Mouse (Mus musculus): Measurements from ENCODE around the gene Vangl1. TPM values are rescaled to one million over a fixed set of nuclear protein-coding genes. Genes with fewer than 3 reads are reported as not detected.
"Not testable (repeated sequence)": the region's sequence is repeated elsewhere in the genome, so short reads cannot be mapped to it uniquely, and the experiment has no call there.

Vangl1 gene
- polyA plus RNA-seq, 1 experiment from 2014 or later, result 21.4 TPM

DNA sequence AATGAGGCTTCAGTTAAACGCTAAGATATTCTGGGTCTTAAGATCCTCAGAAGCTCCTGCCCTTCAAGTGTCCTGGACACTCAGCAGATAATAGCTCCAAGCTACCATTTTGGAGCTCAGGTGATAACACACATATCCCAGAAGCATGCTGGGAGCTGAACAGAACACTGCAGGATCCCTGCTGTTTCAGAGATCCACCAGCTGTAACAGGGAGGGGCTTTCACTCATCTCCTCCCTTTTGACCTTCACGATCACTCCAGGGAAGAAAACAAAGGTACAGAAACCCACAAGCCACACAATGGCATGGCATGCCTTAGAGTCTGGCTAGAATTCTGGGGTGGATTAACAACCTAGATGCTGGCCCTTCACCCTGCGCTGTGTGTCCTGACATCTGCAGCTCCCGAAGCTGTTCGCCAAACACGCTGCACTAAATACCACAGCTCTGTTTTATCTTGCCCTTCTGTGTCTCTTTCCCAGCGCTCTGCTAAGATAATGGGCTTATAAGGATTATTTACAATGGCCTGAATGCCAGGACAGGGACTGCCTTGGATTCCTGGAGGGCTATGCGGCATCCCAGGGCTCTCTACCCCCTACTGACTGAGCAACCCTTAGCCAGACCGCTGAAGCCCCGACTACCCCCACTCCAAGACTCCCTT lies 36.8 kb downstream of the Vangl1 start:
- no peak overlapping the region for H3K27ac ChIP-seq
- H3K9me3 ChIP-seq, result no peaks in the 10 kb centered on the region
- ATAC-seq (ENCODE audit: borderline replicate concordance, extremely low read depth, low FRiP score, low TSS enrichment), result no peak
- 0 out of 2 replicates have a peak, but pooled peaks cover 3% of the 10 kb centered on the region for H3K27me3 ChIP-seq
- WGBS, result 37% methylated on average over 10 of the region's 10 CpGs
- no peak overlapping the region for H3K4me3 ChIP-seq
- H3K4me2 ChIP-seq, result no peak overlapping the region
- peaks cover 41% of the 10 kb centered on the region for H3K4me1 ChIP-seq
- H3K36me3 ChIP-seq, result peaks cover 16% of the 10 kb centered on the region
- no peak overlapping the region for H3K9ac ChIP-seq

DNA sequence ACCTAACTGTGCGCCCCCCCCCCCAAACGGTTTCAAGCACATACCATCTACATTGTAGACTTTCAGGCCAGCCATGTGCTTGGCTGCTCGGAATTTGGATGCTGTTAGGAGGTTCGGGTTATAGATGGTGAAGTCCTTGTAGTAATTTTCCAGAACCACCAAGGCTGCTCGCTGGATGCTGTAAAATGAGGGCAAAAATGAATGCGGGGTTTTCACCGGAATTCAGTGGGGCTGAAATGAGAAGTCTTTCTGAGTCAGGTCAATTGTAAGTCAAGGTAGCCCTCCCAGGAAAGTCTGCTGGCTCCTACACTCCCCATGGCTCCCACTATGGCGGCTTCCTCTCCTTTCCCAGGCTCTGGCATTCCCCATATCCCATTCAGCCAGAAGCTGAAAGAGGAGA lies 37.7 kb downstream of the Vangl1 start:
- H3K27ac ChIP-seq, result no peak overlapping the region
- no peaks in the 10 kb centered on the region for H3K9me3 ChIP-seq
- no peak for ATAC-seq (ENCODE audit: borderline replicate concordance, extremely low read depth, low FRiP score, low TSS enrichment)
- 0 out of 2 replicates have a peak, but pooled peaks cover 3% of the 10 kb centered on the region for H3K27me3 ChIP-seq
- H3K4me1 ChIP-seq, result peaks cover 39% of the 10 kb centered on the region
- H3K4me3 ChIP-seq, result no peak overlapping the region
- H3K4me2 ChIP-seq, result no peak overlapping the region
- no peak overlapping the region for H3K9ac ChIP-seq
- 86% methylated on average over 8 of the region's 8 CpGs for WGBS
- H3K36me3 ChIP-seq, result peaks cover 18% of the 10 kb centered on the region

- Histone ChIP-seq H3K36me3 (peaks cover 21% of the 10 kb centered on the region), H3K4me2 (no peak overlapping the region), H3K4me1 (peaks cover 38% of the 10 kb centered on the region), H3K27me3 (no peaks in the 10 kb centered on the region), H3K9ac (no peak overlapping the region), H3K4me3 (no peak overlapping the region), H3K27ac (no peak overlapping the region), H3K9me3 (no peaks in the 10 kb centered on the region)
- WGBS, result 67% methylated on average over 4 of the region's 4 CpGs
- no peak for ATAC-seq (ENCODE audit: borderline replicate concordance, extremely low read depth, low FRiP score, low TSS enrichment)
Observed at GRCm38 (mm10) chr3:102166287-102166620, 38.2 kb downstream of the Vangl1 start.

GRCm38 (mm10) chr3:102165536-102166286 lies 38.8 kb downstream of the Vangl1 start:
- no peak for ATAC-seq (ENCODE audit: borderline replicate concordance, extremely low read depth, low FRiP score, low TSS enrichment)
- H3K4me1 ChIP-seq, result peaks cover 33% of the 10 kb centered on the region
- no peak overlapping the region for H3K9ac ChIP-seq

DNA sequence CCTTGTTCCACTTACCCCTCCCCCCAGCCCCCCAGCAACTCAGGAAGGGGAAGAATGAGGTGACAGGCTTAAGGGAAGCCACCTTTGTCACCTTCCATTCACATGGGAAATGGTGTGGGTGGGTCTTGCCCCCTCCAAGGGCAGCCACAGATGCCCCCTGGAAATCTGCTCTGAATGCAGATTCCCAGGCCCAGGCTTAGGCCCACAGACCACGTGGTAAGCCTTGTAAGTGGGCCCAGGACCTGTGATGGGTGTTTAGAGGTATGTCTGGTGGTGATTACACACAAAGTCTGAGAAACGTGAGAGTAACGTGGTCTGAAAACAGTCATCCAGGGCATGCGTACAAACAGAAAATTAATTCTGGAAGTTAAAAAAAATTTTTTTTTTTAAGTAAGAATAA lies 39.6 kb downstream of the Vangl1 start:
- no peak overlapping the region for H3K4me2 ChIP-seq
- no peak for ATAC-seq (ENCODE audit: borderline replicate concordance, extremely low read depth, low FRiP score, low TSS enrichment)
- no peak overlapping the region for H3K9ac ChIP-seq
- no peak overlapping the region for H3K4me3 ChIP-seq
- peaks cover 31% of the 10 kb centered on the region for H3K4me1 ChIP-seq
- 72% methylated on average over 4 of the region's 4 CpGs for WGBS
- no peaks in the 10 kb centered on the region for H3K9me3 ChIP-seq
- peaks cover 25% of the 10 kb centered on the region for H3K36me3 ChIP-seq
- no peak overlapping the region for H3K27ac ChIP-seq
- no peaks in the 10 kb centered on the region for H3K27me3 ChIP-seq

More at GRCm38 (mm10) chr3:102165536-102166286, 38.8 kb downstream of the Vangl1 start:
- no peaks in the 10 kb centered on the region for H3K27me3 ChIP-seq
- H3K9me3 ChIP-seq, result no peaks in the 10 kb centered on the region
- WGBS, result 80% methylated on average over 21 of the region's 21 CpGs
- H3K4me2 ChIP-seq, result no peak overlapping the region
- no peak overlapping the region for H3K27ac ChIP-seq
- H3K4me3 ChIP-seq, result no peak overlapping the region
- peaks cover 25% of the 10 kb centered on the region for H3K36me3 ChIP-seq

- peaks cover 29% of the 10 kb centered on the region for H3K4me1 ChIP-seq
Observed at GRCm38 (mm10) chr3:102163861-102164260, 40.6 kb downstream of the Vangl1 start.

GRCm38 (mm10) chr3:102159423-102160325 lies 44.8 kb downstream of the Vangl1 start:
- Histone ChIP-seq H3K36me3 (peaks cover 30% of the 10 kb centered on the region), H3K27me3 (no peaks in the 10 kb centered on the region), H3K9me3 (no peaks in the 10 kb centered on the region), H3K4me1 (peaks cover 13% of the 10 kb centered on the region), H3K4me2 (peak overlapping the region; percentile 16; the same call in 1 of the 2 replicates), H3K4me3 (no peak overlapping the region), H3K9ac (no peak overlapping the region), H3K27ac (peak overlapping the region; percentile 73)
- 44% methylated on average over 14 of the region's 14 CpGs for WGBS
- ATAC-seq (ENCODE audit: borderline replicate concordance, extremely low read depth, low FRiP score, low TSS enrichment), result peak; percentile 87; the same call in 1 of the 2 replicates

More at GRCm38 (mm10) chr3:102163861-102164260, 40.6 kb downstream of the Vangl1 start:
- H3K9ac ChIP-seq; H3K27ac ChIP-seq; H3K27me3 ChIP-seq; H3K9me3 ChIP-seq; H3K4me2 ChIP-seq; H3K4me3 ChIP-seq; ATAC-seq (ENCODE audit: borderline replicate concordance, extremely low read depth, low FRiP score, low TSS enrichment): not testable (repeated sequence)
- H3K36me3 ChIP-seq, result peaks cover 25% of the 10 kb centered on the region
- 77% methylated on average over 1 of the region's 1 CpGs for WGBS

- peak overlapping the region; percentile 30 for H3K27ac ChIP-seq
Observed at GRCm38 (mm10) chr3:102158759-102159422, 45.6 kb downstream of the Vangl1 start.

GRCm38 (mm10) chr3:102157652-102158051 lies 46.8 kb downstream of the Vangl1 start:
- Histone ChIP-seq H3K27me3 (no peaks in the 10 kb centered on the region; the same call in 1 of the 2 replicates), H3K9me3 (no peaks in the 10 kb centered on the region), H3K4me1 (peaks cover 15% of the 10 kb centered on the region), H3K4me2 (no peak overlapping the region), H3K4me3 (no peak overlapping the region), H3K36me3 (peaks cover 14% of the 10 kb centered on the region), H3K27ac (no peak overlapping the region), H3K9ac (no peak overlapping the region)
- ATAC-seq (ENCODE audit: borderline replicate concordance, extremely low read depth, low FRiP score, low TSS enrichment), result no peak
- 76% methylated on average over 6 of the region's 6 CpGs for WGBS

More at GRCm38 (mm10) chr3:102158759-102159422, 45.6 kb downstream of the Vangl1 start:
- ATAC-seq (ENCODE audit: borderline replicate concordance, extremely low read depth, low FRiP score, low TSS enrichment), result peak; percentile 58; the same call in 1 of the 2 replicates
- H3K4me2 ChIP-seq, result no peak overlapping the region
- no peak overlapping the region for H3K4me3 ChIP-seq
- no peaks in the 10 kb centered on the region for H3K27me3 ChIP-seq
- H3K9me3 ChIP-seq, result no peaks in the 10 kb centered on the region
- peaks cover 26% of the 10 kb centered on the region for H3K36me3 ChIP-seq
- H3K9ac ChIP-seq, result no peak overlapping the region
- peaks cover 13% of the 10 kb centered on the region for H3K4me1 ChIP-seq
- 58% methylated on average over 14 of the region's 14 CpGs for WGBS

- H3K27ac ChIP-seq, result no peak overlapping the region
- no peaks in the 10 kb centered on the region; the same call in 1 of the 2 replicates for H3K27me3 ChIP-seq
- H3K36me3 ChIP-seq, result peaks cover 12% of the 10 kb centered on the region; the same call in 1 of the 2 replicates
- no peaks in the 10 kb centered on the region for H3K9me3 ChIP-seq
- no peak overlapping the region for H3K4me3 ChIP-seq
- no peak for ATAC-seq (ENCODE audit: borderline replicate concordance, extremely low read depth, low FRiP score, low TSS enrichment)
- WGBS, result 72% methylated on average over 7 of the region's 7 CpGs
- no peak overlapping the region for H3K9ac ChIP-seq
- H3K4me2 ChIP-seq, result no peak overlapping the region
- peaks cover 17% of the 10 kb centered on the region for H3K4me1 ChIP-seq
Observed at GRCm38 (mm10) chr3:102156737-102157136, 47.8 kb downstream of the Vangl1 start.

- Histone ChIP-seq H3K36me3 (peaks cover 6% of the 10 kb centered on the region; the same call in 1 of the 2 replicates), H3K4me2 (no peak overlapping the region), H3K4me3 (no peak overlapping the region), H3K9me3 (no peaks in the 10 kb centered on the region), H3K4me1 (peaks cover 16% of the 10 kb centered on the region), H3K27me3 (no peaks in the 10 kb centered on the region; the same call in 1 of the 2 replicates), H3K27ac (0 out of 2 replicates have a peak overlapping the region, but pooled peaks have one; percentile 6), H3K9ac (no peak overlapping the region)
- 79% methylated on average over 7 of the region's 7 CpGs for WGBS
- no peak for ATAC-seq (ENCODE audit: borderline replicate concordance, extremely low read depth, low FRiP score, low TSS enrichment)
Observed at GRCm38 (mm10) chr3:102154107-102154506, 50.4 kb downstream of the Vangl1 start.

All from lung, embryonic 15.5 days (tissue).